Comparison of ENCODE assay signal across 8 mouse cellular contexts in the genomic region with DNA sequence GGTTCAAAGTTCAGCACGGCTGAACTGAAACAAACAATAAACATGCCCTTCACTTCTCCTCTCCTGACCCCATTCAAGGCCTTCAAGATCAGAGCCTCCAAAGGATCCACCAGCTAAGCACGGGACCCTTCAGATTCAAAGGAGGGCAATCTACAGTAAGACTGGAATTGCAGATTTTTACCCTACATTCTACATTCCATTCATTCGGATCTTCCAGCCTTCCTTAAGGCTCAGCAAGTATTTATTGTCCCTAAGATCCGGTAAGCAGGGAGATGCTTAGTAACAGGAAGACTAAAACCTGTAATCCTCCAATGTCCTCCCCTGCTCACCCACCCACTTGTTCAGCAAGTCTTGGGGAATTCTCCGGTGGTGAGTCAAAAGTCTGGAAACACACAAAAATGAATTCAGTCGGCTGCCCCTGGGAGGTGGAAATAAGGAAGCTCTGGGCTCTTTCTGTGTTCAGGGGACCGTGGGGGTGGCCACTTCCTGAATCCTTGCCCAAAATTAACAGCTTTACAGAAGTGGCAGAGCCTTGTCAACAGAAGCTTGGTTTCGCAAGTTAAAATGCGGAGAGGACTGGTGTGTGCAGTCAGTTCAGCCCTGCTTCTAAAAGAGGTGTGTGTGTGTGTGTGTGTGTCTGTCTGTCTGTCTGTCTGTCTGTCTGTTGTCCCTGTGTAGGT.
DNase-seq lines count a peak whose midpoint lies in the region; ATAC-seq and TF ChIP-seq lines count a peak whose summit lies in the region.

No protein-coding gene starts in this region.

- TF ChIP-seq POLR2A in embryonic fibroblast, embryonic 13.5 days (IDR thresholded peaks at IDR 0.05; ENCODE audit: low read depth, low read length), result no peak

- no peak overlapping the region for H3K9ac ChIP-seq in kidney, postnatal 0 days (ENCODE audit: low read depth, low read length)

- H3K4me3 ChIP-seq in kidney, postnatal 0 days (replicated peaks; ENCODE audit: low read depth, low read length), result no peak overlapping the region
- no peak overlapping the region for H3K4me3 ChIP-seq in embryonic fibroblast, embryonic 13.5 days (ENCODE audit: insufficient read depth, low read length)
- H3K4me3 ChIP-seq in macrophage (ENCODE audit: inconsistent target), result no peak overlapping the region

- no peak for ATAC-seq in kidney, postnatal 0 days (replicated peaks; ENCODE audit: low FRiP score, low read depth)

- peak; percentile 59 for DNase-seq in kidney, postnatal 0 days (ENCODE audit: low spot score)
- DNase-seq in kidney, postnatal 14 days, result no peak
- peak; percentile 43 to 69 for DNase-seq in left cerebral cortex, adult 9 months (ENCODE audit: low spot score in 2 of 2)
- no peak for DNase-seq in cerebellum, postnatal 25 days
- no peak for DNase-seq in gastrocnemius, postnatal 10 days
- no peak for DNase-seq in gastrocnemius, postnatal 4 days (ENCODE audit: low spot score in 2 of 2)

- peak overlapping the region; percentile 16; the same call in 1 of the 2 replicates for H3K27ac ChIP-seq in kidney, postnatal 0 days
- H3K27ac ChIP-seq in embryonic fibroblast, embryonic 13.5 days (ENCODE audit: insufficient read depth, low read length), result peak overlapping the region; percentile 91
- H3K27ac ChIP-seq in macrophage, result peak overlapping the region; percentile 96

- no peak for TF ChIP-seq CTCF in kidney, postnatal 0 days (IDR thresholded peaks at IDR 0.05; ENCODE audit: low read depth)
- TF ChIP-seq CTCF in embryonic fibroblast, embryonic 13.5 days (IDR thresholded peaks at IDR 0.05; ENCODE audit: borderline replicate concordance, insufficient read depth, low read length), result no peak

- WGBS in kidney, postnatal 0 days, result 44% methylated on average over 9 of the region's 9 CpGs
- WGBS in macrophage (ENCODE audit: missing documents), result 11% methylated on average over 9 of the region's 9 CpGs

- no peaks in the 10 kb centered on the region for H3K9me3 ChIP-seq in kidney, postnatal 0 days (replicated peaks; ENCODE audit: low read length)

- H3K36me3 ChIP-seq in kidney, postnatal 0 days (ENCODE audit: insufficient read depth, low read length), result 0 out of 2 replicates have a peak, but pooled peaks cover 3% of the 10 kb centered on the region
- no peaks in the 10 kb centered on the region for H3K36me3 ChIP-seq in macrophage (ENCODE audit: inconsistent target)

- H3K27me3 ChIP-seq in kidney, postnatal 0 days (ENCODE audit: insufficient read depth, low read length), result no peaks in the 10 kb centered on the region

- 0 out of 2 replicates have a peak, but pooled peaks cover 8% of the 10 kb centered on the region for H3K4me1 ChIP-seq in kidney, postnatal 0 days (replicated peaks; ENCODE audit: insufficient read depth, low read length)
- H3K4me1 ChIP-seq in embryonic fibroblast, embryonic 13.5 days (ENCODE audit: control insufficient read depth, insufficient read depth, low read length), result peaks cover 7% of the 10 kb centered on the region

- H3K79me2 ChIP-seq in macrophage (ENCODE audit: inconsistent target), result peaks cover 90% of the 10 kb centered on the region

- no peak overlapping the region for H3K4me2 ChIP-seq in kidney, postnatal 0 days (ENCODE audit: low read length)

Comparison
In these comparisons a context has a peak if more than half of its experiments do, and no peak if none do; other contexts are left out.
1. DNase-seq: peak in kidney, postnatal 0 days (single experiment) and left cerebral cortex, adult 9 months (2 of 2); none in kidney, postnatal 14 days (single experiment), cerebellum, postnatal 25 days (0 of 2), gastrocnemius, postnatal 10 days (single experiment) and gastrocnemius, postnatal 4 days (0 of 2).
2. H3K27ac ChIP-seq: peak in every context shown above with its lines; median percentile 96 in macrophage; 91 in embryonic fibroblast, embryonic 13.5 days; 16 in kidney, postnatal 0 days.